Mouse (Mus musculus) B cell, adult (primary cell): ENCODE results near the gene Rbm19. TPM values are rescaled to one million over a fixed set of nuclear protein-coding genes. Genes with fewer than 3 reads are reported as not detected.

Experiments
- total RNA-seq: library from RNA; stranded (reverse); gene quantifications from 4 replicates; pipeline ENCODE4 v1.2.4, GENCODE M21; 2023; ENCODE audit not compliant: inconsistent age

Rbm19 gene
- total RNA-seq, result 65.9 to 75.1 TPM (median 72.7 TPM) in 4 replicates

GRCm38 (mm10) chr5:120116261-120117050 is at the start of gene Rbm19:
Gene Rbm19 (plus strand): TSS chr5:120116465.

